Mouse (Mus musculus) cerebellum, adult 11 months (tissue): ENCODE measurements around the gene Ccdc137.

ENCODE experiments used
- DNase-seq: peaks from one replicate; pipeline ENCODE4 v3.0.0; 2022

The Ccdc137 gene

GRCm38 (mm10) chr11:120464365-120464764 is 6.5 kb downstream of the Ccdc137 start:
- DNase-seq, result no peak

DNA sequence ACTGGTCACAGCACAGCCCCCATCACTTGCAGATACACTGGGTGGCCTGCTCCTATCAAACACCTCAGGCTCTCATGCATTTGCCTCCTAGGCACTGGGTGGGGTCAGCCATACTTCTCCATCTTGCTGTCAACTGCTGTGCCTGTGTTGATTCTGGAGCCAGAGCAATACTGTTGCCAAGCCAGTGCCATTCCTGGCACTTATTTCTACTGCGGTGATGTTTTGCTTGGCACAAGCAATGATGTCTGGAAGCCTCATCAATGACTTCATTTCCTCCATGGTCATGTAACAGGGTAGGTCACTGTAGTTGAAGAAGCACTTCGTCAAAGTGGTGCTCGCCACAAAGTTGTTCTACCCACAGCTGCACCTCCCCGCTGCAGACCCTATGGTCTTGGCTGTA is 7.6 kb downstream of the Ccdc137 start:
- no peak for DNase-seq

GRCm38 (mm10) chr11:120467051-120467735 is 9.3 kb downstream of the Ccdc137 start, which contains the start of gene Arl16:
TSS of gene Arl16 (minus strand) at chr11:120467607.
- DNase-seq, result peak; percentile 88

- DNase-seq, result no peak
Measured at GRCm38 (mm10) chr11:120467736-120468092, 9.8 kb downstream of the Ccdc137 start.

GRCm38 (mm10) chr11:120472052-120472451 is 14.1 kb downstream of the Ccdc137 start:
- no peak for DNase-seq

DNA sequence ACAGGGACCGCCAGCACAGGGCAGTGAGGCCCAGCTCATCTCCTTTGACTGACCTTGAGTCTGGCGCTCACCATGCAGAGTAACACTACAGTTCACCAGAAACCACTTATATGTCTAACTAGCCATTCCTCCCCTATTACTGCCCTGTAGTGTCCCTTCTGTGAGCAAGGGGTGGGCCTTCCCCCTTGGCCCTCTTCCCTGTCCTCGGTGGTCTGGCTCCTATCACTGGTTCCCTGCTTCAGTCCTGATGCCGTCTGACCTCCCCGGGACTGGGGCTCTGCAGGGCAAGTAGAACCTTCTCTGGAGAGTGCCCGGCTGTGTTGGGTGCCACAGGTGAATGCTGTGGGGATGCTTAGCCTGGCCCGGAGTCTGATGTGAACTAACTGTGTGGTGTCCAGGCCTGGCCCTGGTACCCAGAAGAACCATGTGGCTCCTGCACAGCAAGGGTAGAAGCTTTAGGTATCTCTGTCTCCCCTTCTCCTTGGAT is 25.6 kb downstream of the Ccdc137 start:
- DNase-seq, result no peak

- DNase-seq, result peak; percentile 84
Measured at GRCm38 (mm10) chr11:120484265-120484981, 26.5 kb downstream of the Ccdc137 start, which contains the start of gene Mrpl12. TSS of gene Mrpl12 (plus strand) at chr11:120484613.

DNA sequence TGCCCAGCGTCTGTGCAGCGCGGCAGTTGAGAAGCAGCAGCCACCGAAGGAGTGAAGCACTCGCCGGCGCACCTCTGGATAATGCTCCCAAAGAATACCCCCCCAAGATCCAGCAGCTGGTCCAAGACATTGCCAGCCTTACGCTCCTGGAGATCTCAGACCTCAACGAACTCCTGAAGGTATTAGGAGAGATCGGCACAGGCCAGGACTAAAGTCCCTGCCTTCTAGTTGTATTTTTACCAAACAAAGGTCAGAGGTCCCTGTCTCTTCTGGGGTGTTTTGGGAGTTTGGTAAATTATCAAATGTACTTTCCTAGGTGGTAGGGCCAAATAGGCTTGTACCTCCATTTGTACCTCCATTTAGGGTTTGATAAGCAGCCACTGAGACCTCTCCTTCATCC is 27.3 kb downstream of the Ccdc137 start:
- DNase-seq, result no peak

DNA sequence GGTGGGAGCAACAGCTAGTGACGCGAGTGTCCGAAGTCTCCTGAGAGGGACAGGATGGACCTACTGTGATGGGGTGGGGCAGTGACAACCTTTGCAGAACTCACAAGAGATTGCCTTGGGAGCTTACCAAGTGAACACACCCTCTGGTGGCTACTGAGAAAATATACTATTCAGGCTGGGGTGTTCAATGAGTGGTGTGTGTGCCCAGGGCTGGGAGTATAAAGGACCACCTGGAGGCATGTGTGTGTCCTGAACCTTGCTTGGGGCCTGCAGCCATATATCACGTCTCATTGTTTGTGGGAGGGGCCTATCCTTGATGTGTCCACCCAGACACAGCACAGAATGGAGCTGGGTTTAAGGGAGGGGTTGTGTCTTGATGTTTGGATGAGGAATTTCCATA is 30.6 kb downstream of the Ccdc137 start:
- no peak for DNase-seq

DNA sequence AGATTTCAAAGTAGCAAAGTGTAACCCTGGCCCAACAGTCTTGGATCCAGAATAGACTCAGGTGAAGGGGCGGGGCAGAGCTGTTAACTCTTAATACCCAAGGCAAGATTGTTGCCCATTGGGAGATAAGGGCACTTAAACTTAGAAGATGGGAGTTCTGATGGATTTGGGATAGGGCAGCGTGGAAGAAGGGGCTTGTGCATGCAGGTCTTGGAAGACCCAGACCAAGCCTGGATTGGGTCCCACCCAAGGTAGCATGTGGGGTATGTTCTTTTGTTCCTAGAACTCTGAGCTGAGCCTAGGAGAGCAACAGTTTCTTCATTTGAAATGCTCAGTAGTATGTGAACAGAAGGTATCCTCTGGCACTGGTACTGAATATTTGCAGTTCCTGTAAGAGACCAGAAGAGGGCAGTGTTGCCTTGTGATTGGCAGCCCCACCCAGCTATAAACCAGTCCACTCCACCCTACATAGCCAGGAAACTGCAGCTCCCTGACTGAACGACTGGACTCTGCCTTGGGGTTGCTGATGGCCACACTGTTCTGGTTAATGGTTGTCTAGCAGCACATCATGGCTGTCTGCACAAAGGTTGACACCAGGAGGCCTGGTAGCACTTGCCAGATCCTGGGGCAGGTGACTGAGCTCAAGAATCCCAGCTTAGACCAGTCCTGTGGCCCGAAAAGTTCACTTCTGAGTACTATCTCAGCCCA is 31.3 kb downstream of the Ccdc137 start:
- peak; percentile 63 for DNase-seq

GRCm38 (mm10) chr11:120490291-120491046 is 32.6 kb downstream of the Ccdc137 start:
- DNase-seq, result no peak

- peak; percentile 83 for DNase-seq
Measured at GRCm38 (mm10) chr11:120491317-120492023, 33.6 kb downstream of the Ccdc137 start, which contains the start of gene Slc25a10. TSS of gene Slc25a10 (plus strand) at chr11:120491840.

- DNase-seq, result no peak
Measured at GRCm38 (mm10) chr11:120492024-120492877, 34.3 kb downstream of the Ccdc137 start.

DNA sequence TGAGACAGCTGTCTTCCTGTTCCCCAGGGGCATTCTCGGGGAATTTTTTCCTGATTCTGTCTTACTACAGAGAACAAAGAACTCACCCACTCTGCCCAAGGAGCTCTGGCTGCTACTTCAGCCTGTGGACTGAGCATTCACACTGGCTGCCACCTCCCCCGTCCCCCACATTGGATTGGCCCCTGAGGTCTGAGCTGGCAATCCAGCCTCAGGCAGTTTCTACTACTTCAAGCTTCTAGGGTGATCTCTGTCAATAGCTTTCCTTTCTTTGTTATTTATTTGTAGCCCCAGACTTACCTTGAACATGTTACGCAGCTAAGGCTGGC is 34.9 kb downstream of the Ccdc137 start:
- no peak for DNase-seq

GRCm38 (mm10) chr11:120493351-120493750 is 35.4 kb downstream of the Ccdc137 start:
- no peak for DNase-seq

DNA sequence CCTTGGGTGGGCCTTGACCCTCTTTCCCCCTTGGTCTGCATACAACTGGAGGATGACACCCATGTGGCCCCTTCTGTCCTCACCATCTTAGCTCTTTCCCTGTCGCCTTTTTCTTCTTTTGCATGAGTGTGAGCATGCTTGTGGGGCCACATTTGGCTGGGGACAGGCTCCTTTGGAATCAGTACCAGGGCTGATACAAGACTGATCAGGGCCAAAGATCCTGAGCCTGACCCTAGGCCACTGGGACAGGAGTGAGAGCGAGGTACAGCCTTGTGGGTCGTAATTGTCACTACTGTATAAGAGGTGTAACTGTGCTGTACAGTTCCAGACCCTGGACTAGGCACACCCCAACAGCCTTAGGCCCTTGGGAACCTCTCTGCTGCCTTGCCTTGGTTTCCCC is 36.0 kb downstream of the Ccdc137 start:
- DNase-seq, result no peak

DNA sequence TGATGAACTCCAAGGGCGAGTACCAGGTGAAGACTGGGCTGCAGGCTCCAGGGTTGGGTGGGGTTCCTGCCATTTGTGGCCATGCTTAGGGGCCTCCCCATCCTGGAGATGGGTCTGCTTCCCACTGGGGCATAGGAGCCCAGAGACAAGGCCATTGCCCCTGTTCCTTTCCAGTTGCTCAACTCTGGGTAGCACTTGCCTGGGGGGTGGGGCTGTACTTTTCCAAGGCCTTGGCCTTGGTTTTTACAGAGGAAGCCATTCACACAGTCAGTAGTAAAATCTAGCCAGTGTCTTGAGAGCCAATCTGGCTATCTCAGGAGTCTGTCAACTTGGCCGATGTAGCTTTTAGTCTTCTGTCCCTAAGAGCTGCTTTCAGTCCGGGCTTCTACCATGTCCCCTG is 39.5 kb downstream of the Ccdc137 start:
- no peak for DNase-seq

DNA sequence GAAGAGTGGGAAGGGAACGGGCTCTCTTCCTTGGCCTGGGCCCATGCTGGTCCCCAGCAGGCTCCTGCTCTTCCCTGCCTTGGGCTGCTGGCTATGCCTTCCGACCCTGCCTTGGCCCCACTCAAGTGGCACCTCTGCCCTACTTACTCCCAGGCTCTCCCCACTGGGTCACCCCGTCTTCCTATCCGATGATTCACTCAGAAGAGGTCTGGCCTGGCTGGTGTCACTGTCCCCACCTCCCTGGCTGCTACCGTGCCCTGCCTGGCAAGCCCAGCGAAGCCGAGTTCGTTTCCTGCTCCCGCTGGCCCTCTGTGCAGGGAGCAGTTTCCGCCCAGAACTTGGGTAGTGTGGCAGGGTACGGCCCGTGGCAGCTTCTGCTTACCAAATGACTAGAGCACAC is 40.3 kb downstream of the Ccdc137 start:
- no peak for DNase-seq

DNA sequence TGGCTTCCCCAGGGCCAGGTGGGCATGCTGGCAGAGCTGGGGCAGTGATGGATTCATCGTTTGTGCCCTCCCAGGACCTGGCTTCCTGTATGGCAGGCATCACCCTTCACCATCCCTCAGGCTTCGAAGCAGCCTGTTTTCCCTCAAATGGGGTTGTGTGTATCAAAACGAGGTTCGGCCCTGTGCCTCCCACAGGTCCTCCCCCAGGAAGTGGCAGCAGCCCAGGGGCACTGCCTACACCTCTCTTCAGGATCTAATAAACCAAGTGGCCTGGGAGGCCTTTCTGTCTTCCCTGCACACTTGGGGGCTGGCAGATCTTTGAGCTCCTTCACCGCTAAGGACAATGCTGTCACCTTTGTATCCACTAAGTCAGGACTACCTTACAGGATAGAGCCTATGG is 41.0 kb downstream of the Ccdc137 start:
- DNase-seq, result no peak

DNA sequence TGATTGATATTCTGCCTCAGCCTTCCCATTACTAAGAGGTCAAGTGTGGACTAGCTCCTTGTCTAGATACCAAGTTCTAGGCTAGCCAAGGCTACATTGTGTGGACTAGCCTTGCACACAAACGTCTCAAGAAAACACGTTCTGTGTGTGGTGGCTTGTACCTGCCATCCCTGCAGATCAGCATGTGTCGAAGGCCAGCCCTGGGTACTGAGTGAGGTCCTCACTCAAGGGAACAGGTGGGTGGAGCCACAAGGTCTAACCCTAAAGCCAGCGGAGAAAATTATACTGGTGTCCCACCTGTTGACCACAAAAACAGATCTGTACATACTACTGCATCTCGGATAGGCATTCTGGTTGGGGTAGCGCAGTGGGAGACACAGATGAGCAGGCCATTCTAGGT is 42.0 kb downstream of the Ccdc137 start:
- no peak for DNase-seq

- no peak for DNase-seq
Measured at GRCm38 (mm10) chr11:120500357-120500756, 42.4 kb downstream of the Ccdc137 start.
